24 mouse cellular contexts compared by ENCODE assay signal in genomic region chr12:41428806-41429205, GRCm38 (mm10). TPM values are rescaled to one million over a fixed set of nuclear protein-coding genes. Genes with fewer than 3 reads are reported as not detected.
"Had no signal": no experiment of that assay in that cellular context is flagged by ENCODE, and none has a peak within 500 bp of the region (broad histone marks: within the 10 kb centered on the region; RNA-seq: fewer than 3 reads in every experiment).

No protein-coding gene starts in this region.

- H3K4me1 ChIP-seq: embryonic facial prominence, embryonic 10.5 days; embryonic facial prominence, embryonic 12.5 days; embryonic facial prominence, embryonic 13.5 days; embryonic facial prominence, embryonic 15.5 days; heart, embryonic 10.5 days had no signal

- H3K4me3 ChIP-seq: embryonic facial prominence, embryonic 10.5 days; embryonic facial prominence, embryonic 12.5 days; embryonic facial prominence, embryonic 13.5 days; embryonic facial prominence, embryonic 15.5 days; erythroblast, embryonic 14.5 days; forebrain, embryonic 10.5 days; forebrain, embryonic 12.5 days; forebrain, embryonic 13.5 days; forebrain, embryonic 15.5 days; gastrocnemius, adult 2 months; heart, adult 2 months; heart, embryonic 10.5 days had no signal

- H3K27me3 ChIP-seq: embryonic facial prominence, embryonic 12.5 days; embryonic facial prominence, embryonic 13.5 days; embryonic facial prominence, embryonic 15.5 days; forebrain, embryonic 12.5 days; forebrain, embryonic 13.5 days; forebrain, embryonic 15.5 days had no signal

- DNase-seq: cerebellum, adult 9-10 months; cerebellum, adult 9-11 months; cerebellum, postnatal 25 days; cerebellum, postnatal 36 days; embryo, embryonic 11 days; forebrain, postnatal 0 days; gastrocnemius, adult 2 months; gastrocnemius, postnatal 10 days; gastrocnemius, postnatal 14 days; gastrocnemius, postnatal 25 days; gastrocnemius, postnatal 36 days; heart, adult 11 months; heart, adult 18-20 months; heart, adult 2 months had no signal

- H3K27ac ChIP-seq: embryonic facial prominence, embryonic 10.5 days; embryonic facial prominence, embryonic 12.5 days; embryonic facial prominence, embryonic 13.5 days; embryonic facial prominence, embryonic 15.5 days; forebrain, embryonic 10.5 days; forebrain, embryonic 12.5 days; forebrain, embryonic 13.5 days; forebrain, embryonic 15.5 days; gastrocnemius, adult 2 months; heart, adult 2 months; heart, embryonic 10.5 days had no signal

RNA-seq across cellular contexts. Expression of gene Lrrn3, which starts 57.4 kb away (rescaled TPM):
- polyA plus RNA-seq: erythroblast, embryonic 14.5 days had no signal
